Mouse (Mus musculus): Measurements from ENCODE around the gene Fgd3. TPM values are rescaled to one million over a fixed set of nuclear protein-coding genes. Genes with fewer than 3 reads are reported as not detected.

The Fgd3 gene
- polyA plus RNA-seq, 1 experiment from 2014 or later = 1.0 TPM

DNA sequence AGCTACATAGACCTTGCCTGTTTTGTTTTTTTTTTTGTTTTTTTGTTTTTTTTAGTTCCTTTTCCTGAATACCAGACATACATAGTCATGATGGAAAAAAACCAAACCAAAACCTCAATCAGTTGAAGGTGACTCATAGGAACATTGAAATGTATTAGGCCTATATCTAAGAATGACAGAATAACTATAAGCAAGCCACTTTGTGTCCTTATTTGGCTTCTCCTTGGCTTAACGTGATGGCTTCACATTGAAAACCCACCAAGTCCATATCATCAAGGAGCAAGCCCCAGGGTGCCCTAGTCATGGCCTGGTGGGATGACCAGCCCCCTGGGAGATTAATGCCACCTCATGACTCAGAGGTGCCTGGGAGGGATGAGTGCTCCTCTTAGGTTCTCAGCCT, 19.3 kb downstream of the Fgd3 start:
- DNase-seq (ENCODE audit: low spot score) (no peak), ATAC-seq (replicated peaks; ENCODE audit: low FRiP score, low read depth) (no peak)
- no peak overlapping the region for H3K4me3 ChIP-seq (replicated peaks; ENCODE audit: low read depth, low read length)
- no peak overlapping the region for H3K4me2 ChIP-seq (ENCODE audit: low read length)
- H3K36me3 ChIP-seq (ENCODE audit: insufficient read depth, low read length) = no peaks in the 10 kb centered on the region
- no peak overlapping the region for H3K27ac ChIP-seq
- no peaks in the 10 kb centered on the region for H3K9me3 ChIP-seq (replicated peaks; ENCODE audit: low read length)
- WGBS = 83% methylated on average over 1 of the region's 1 CpGs
- H3K9ac ChIP-seq (ENCODE audit: low read depth, low read length) = no peak overlapping the region
- no peak for TF ChIP-seq CTCF (IDR thresholded peaks at IDR 0.05; ENCODE audit: low read depth)
- H3K4me1 ChIP-seq (replicated peaks; ENCODE audit: insufficient read depth, low read length) = peaks cover 4% of the 10 kb centered on the region; the same call in 1 of the 2 replicates
- H3K27me3 ChIP-seq (ENCODE audit: insufficient read depth, low read length) = no peaks in the 10 kb centered on the region

- peaks cover 4% of the 10 kb centered on the region; the same call in 1 of the 2 replicates for H3K4me1 ChIP-seq (replicated peaks; ENCODE audit: insufficient read depth, low read length)
- 0 out of 2 replicates have a peak overlapping the region, but pooled peaks have one; percentile 4 for H3K4me3 ChIP-seq (replicated peaks; ENCODE audit: low read depth, low read length)
- no peaks in the 10 kb centered on the region for H3K9me3 ChIP-seq (replicated peaks; ENCODE audit: low read length)
- peak overlapping the region; percentile 85 for H3K27ac ChIP-seq
- ATAC-seq (replicated peaks; ENCODE audit: low FRiP score, low read depth) (peak; percentile 84), DNase-seq (ENCODE audit: low spot score) (peak; percentile 78)
- H3K36me3 ChIP-seq (ENCODE audit: insufficient read depth, low read length) = no peaks in the 10 kb centered on the region
- TF ChIP-seq CTCF (IDR thresholded peaks at IDR 0.05; ENCODE audit: low read depth) = no peak
- H3K4me2 ChIP-seq (ENCODE audit: low read length) = peak overlapping the region; percentile 36
- no peak overlapping the region for H3K9ac ChIP-seq (ENCODE audit: low read depth, low read length)
- no peaks in the 10 kb centered on the region for H3K27me3 ChIP-seq (ENCODE audit: insufficient read depth, low read length)
- WGBS = 47% methylated on average over 14 of the region's 14 CpGs
Observed at GRCm38 (mm10) chr13:49298514-49299381, 21.4 kb downstream of the Fgd3 start.

DNA sequence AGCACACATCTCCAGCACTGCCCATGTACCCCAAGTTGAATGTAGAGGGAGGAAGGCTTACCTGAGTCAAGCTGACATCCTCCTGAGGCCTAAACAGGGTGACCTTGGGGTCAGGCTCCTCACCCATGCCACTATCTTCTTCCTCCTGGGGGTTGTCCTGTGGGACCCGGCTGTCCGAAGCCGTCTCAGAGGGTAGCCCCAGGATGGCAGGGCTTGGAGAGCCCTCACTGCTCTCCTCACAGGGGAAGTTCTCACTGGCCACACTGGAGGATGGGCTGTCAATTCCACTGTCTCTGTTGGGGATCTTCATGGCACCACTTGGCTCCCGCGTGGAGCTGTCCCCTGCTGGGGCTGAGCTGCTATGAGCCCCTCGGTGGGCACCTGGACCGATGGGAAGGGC, 23.8 kb downstream of the Fgd3 start:
- H3K4me3 ChIP-seq (replicated peaks; ENCODE audit: low read depth, low read length) = no peak overlapping the region
- ATAC-seq (replicated peaks; ENCODE audit: low FRiP score, low read depth) (no peak), DNase-seq (ENCODE audit: low spot score) (no peak)
- no peaks in the 10 kb centered on the region for H3K36me3 ChIP-seq (ENCODE audit: insufficient read depth, low read length)
- peaks cover 4% of the 10 kb centered on the region; the same call in 1 of the 2 replicates for H3K4me1 ChIP-seq (replicated peaks; ENCODE audit: insufficient read depth, low read length)
- no peak for TF ChIP-seq CTCF (IDR thresholded peaks at IDR 0.05; ENCODE audit: low read depth)
- no peak overlapping the region for H3K27ac ChIP-seq
- H3K27me3 ChIP-seq (ENCODE audit: insufficient read depth, low read length) = no peaks in the 10 kb centered on the region
- H3K9me3 ChIP-seq (replicated peaks; ENCODE audit: low read length) = no peaks in the 10 kb centered on the region
- H3K4me2 ChIP-seq (ENCODE audit: low read length) = no peak overlapping the region
- WGBS = 80% methylated on average over 7 of the region's 7 CpGs
- no peak overlapping the region for H3K9ac ChIP-seq (ENCODE audit: low read depth, low read length)

DNA sequence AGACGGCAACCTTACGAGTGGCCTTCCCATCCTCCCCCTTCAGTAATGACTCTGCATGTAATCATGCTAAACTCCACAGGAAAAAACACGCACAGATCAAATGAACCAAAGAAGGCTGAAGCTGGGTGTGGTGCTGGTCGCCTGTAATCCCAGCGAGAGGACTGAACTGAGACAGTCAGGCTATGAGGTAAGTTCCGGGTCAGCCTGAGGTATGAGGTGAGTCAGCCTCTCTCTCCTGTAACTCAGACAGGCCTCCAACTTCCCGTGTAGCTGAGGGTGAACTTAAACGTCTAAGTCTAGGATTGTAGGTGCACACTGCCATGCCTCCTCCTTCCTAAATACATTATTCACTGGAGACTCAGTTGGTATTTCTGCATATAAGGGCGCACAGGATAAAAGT, 26.0 kb downstream of the Fgd3 start:
- no peak overlapping the region for H3K4me2 ChIP-seq (ENCODE audit: low read length)
- no peak for TF ChIP-seq CTCF (IDR thresholded peaks at IDR 0.05; ENCODE audit: low read depth)
- ATAC-seq (replicated peaks; ENCODE audit: low FRiP score, low read depth) (no peak), DNase-seq (ENCODE audit: low spot score) (no peak)
- no peaks in the 10 kb centered on the region for H3K27me3 ChIP-seq (ENCODE audit: insufficient read depth, low read length)
- no peak overlapping the region for H3K27ac ChIP-seq
- H3K4me3 ChIP-seq (replicated peaks; ENCODE audit: low read depth, low read length) = no peak overlapping the region
- peaks cover 4% of the 10 kb centered on the region; the same call in 1 of the 2 replicates for H3K4me1 ChIP-seq (replicated peaks; ENCODE audit: insufficient read depth, low read length)
- WGBS = 76% methylated on average over 9 of the region's 9 CpGs
- no peak overlapping the region for H3K9ac ChIP-seq (ENCODE audit: low read depth, low read length)
- no peaks in the 10 kb centered on the region for H3K9me3 ChIP-seq (replicated peaks; ENCODE audit: low read length)
- no peaks in the 10 kb centered on the region for H3K36me3 ChIP-seq (ENCODE audit: insufficient read depth, low read length)

DNA sequence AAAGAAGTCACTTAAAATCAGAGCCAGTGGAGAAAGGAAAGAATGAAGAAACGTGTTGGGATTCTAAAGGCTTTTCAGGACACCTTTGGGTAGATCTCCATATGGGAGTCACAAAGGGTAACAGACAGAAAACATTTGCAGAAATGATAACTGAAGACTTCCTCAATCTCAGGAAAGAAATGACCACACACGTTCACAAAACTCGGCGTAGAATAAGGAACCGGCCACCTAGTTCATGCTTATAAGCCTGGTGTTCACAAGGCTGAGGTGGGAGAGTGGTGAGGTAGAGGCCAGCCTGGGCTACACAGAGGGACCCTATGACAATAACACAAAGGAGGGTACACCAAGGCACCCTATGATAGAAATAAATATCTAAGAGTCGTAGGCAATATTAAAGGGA, 28.2 kb downstream of the Fgd3 start:
- Histone ChIP-seq H3K4me1 (replicated peaks; ENCODE audit: insufficient read depth, low read length) (no peaks in the 10 kb centered on the region), H3K27me3 (ENCODE audit: insufficient read depth, low read length) (no peaks in the 10 kb centered on the region), H3K9ac (ENCODE audit: low read depth, low read length) (no peak overlapping the region), H3K27ac (no peak overlapping the region), H3K4me2 (ENCODE audit: low read length) (no peak overlapping the region), H3K4me3 (replicated peaks; ENCODE audit: low read depth, low read length) (no peak overlapping the region), H3K36me3 (ENCODE audit: insufficient read depth, low read length) (no peaks in the 10 kb centered on the region), H3K9me3 (replicated peaks; ENCODE audit: low read length) (no peaks in the 10 kb centered on the region)
- WGBS = 95% methylated on average over 6 of the region's 6 CpGs
- no peak for TF ChIP-seq CTCF (IDR thresholded peaks at IDR 0.05; ENCODE audit: low read depth)
- no peak for ATAC-seq (replicated peaks; ENCODE audit: low FRiP score, low read depth)
- no peak for DNase-seq (ENCODE audit: low spot score)

GRCm38 (mm10) chr13:49291398-49291797, 28.7 kb downstream of the Fgd3 start:
- ATAC-seq (replicated peaks; ENCODE audit: low FRiP score, low read depth) (no peak), DNase-seq (ENCODE audit: low spot score) (no peak)
- no peaks in the 10 kb centered on the region for H3K9me3 ChIP-seq (replicated peaks; ENCODE audit: low read length)
- no peak overlapping the region for H3K4me3 ChIP-seq (replicated peaks; ENCODE audit: low read depth, low read length)
- H3K36me3 ChIP-seq (ENCODE audit: insufficient read depth, low read length) = no peaks in the 10 kb centered on the region
- H3K27me3 ChIP-seq (ENCODE audit: insufficient read depth, low read length) = no peaks in the 10 kb centered on the region
- peak; percentile 60 for TF ChIP-seq CTCF (IDR thresholded peaks at IDR 0.05; ENCODE audit: low read depth)
- no peak overlapping the region for H3K9ac ChIP-seq (ENCODE audit: low read depth, low read length)
- WGBS = 54% methylated on average over 1 of the region's 1 CpGs
- no peak overlapping the region for H3K4me2 ChIP-seq (ENCODE audit: low read length)
- no peaks in the 10 kb centered on the region for H3K4me1 ChIP-seq (replicated peaks; ENCODE audit: insufficient read depth, low read length)
- no peak overlapping the region for H3K27ac ChIP-seq

All from kidney, postnatal 0 days (tissue).